Mouse (Mus musculus) common myeloid progenitor, adult 5-6 weeks (primary cell): ENCODE results near the gene Pla1a. TPM values are rescaled to one million over a fixed set of nuclear protein-coding genes. Genes with fewer than 3 reads are reported as not detected.
"Not testable (repeated sequence)": the region's sequence is repeated elsewhere in the genome, so short reads cannot be mapped to it uniquely, and the experiment has no call there.

Source experiments
- ATAC-seq: replicated peaks from 2 replicates; pipeline ENCODE4 v1.8.0; 2016; ENCODE audit warnings: low read depth, mild to moderate bottlenecking, moderate TSS enrichment, inconsistent platforms; ENCODE audit not compliant: poor library complexity, severe bottlenecking
- total RNA-seq: library from RNA; stranded (forward); fragments of 200-1000, 187-1606 nt; gene quantifications from 2 replicates; pipeline ENCODE4 v1.2.3, GENCODE M21; 2017

Pla1a gene
- total RNA-seq = not detected in 2 replicates

GRCm38 (mm10) chr16:38432498-38433425 is at the start of gene Pla1a:
TSS of gene Pla1a (minus strand) at chr16:38433145.
- no peak for ATAC-seq

- no peak for ATAC-seq
These were observed 48.4 kb upstream of the Pla1a start for GRCm38 (mm10) chr16:38481327-38481726.

- no peak for ATAC-seq
These were observed 45.4 kb upstream of the Pla1a start for GRCm38 (mm10) chr16:38478296-38478695.

GRCm38 (mm10) chr16:38477241-38477608 is 44.3 kb upstream of the Pla1a start:
- ATAC-seq = not testable (repeated sequence)

- peak; percentile 77 for ATAC-seq
These were observed 43.6 kb upstream of the Pla1a start for GRCm38 (mm10) chr16:38476312-38477240.

- peak; percentile 45 for ATAC-seq
These were observed 42.9 kb upstream of the Pla1a start for GRCm38 (mm10) chr16:38475681-38476311.

GRCm38 (mm10) chr16:38474677-38475286 is 41.8 kb upstream of the Pla1a start:
- no peak for ATAC-seq

- ATAC-seq = no peak
These were observed 40.7 kb upstream of the Pla1a start for GRCm38 (mm10) chr16:38473661-38474060.

GRCm38 (mm10) chr16:38472507-38472873 is 39.5 kb upstream of the Pla1a start:
- no peak for ATAC-seq

- ATAC-seq = no peak
These were observed 39.0 kb upstream of the Pla1a start for GRCm38 (mm10) chr16:38471697-38472506.

GRCm38 (mm10) chr16:38469437-38469836 is 36.5 kb upstream of the Pla1a start:
- no peak for ATAC-seq

GRCm38 (mm10) chr16:38468706-38469018 is 35.7 kb upstream of the Pla1a start:
- no peak for ATAC-seq

GRCm38 (mm10) chr16:38467917-38468705 is 35.2 kb upstream of the Pla1a start:
- peak; percentile 77 for ATAC-seq

GRCm38 (mm10) chr16:38467091-38467916 is 34.4 kb upstream of the Pla1a start:
- no peak for ATAC-seq

GRCm38 (mm10) chr16:38466089-38466488 is 33.1 kb upstream of the Pla1a start:
- ATAC-seq = no peak

GRCm38 (mm10) chr16:38463305-38463704 is 30.4 kb upstream of the Pla1a start:
- ATAC-seq = no peak

GRCm38 (mm10) chr16:38462161-38462560 is 29.2 kb upstream of the Pla1a start:
- ATAC-seq = no peak

GRCm38 (mm10) chr16:38461749-38462148 is 28.8 kb upstream of the Pla1a start:
- no peak for ATAC-seq
